Mouse (Mus musculus) heart, postnatal 0 days (tissue): Measurements from ENCODE around the gene B9d2.

Experiments
- CTCF ChIP-seq: IDR thresholded peaks from 2 replicates; pipeline ENCODE4 v1.5.1; 2016; ENCODE audit warnings: antibody characterized with exemption, control low read depth, low read depth
- EP300 ChIP-seq: IDR thresholded peaks from 2 replicates; pipeline ENCODE4 v1.6.1; 2016; ENCODE audit warnings: antibody characterized with exemption, low read depth

DNA sequence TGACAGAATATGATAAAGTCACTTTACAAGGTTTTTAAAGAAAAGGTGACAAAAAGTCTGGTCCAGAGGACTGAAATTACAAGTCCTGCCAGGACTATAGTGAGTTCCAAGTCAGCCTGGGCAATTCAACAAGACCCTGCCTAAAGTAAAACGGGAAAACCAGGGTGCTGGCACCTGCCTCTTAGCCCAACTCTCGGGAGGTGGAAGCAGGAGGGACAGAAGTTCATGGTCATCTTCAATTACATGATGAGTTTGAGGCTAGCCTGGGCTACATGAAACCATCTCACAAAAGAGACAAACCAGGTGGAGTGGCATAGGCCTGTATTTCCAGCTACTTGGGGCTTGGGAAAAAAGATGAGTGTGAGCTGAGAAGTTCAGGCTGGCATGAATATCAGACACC, 8.9 kb upstream of the B9d2 start:
- TF ChIP-seq CTCF = no peak
- no peak for TF ChIP-seq EP300
